Mouse (Mus musculus) mouse trophoblast stem cell (cell line): Measurements from ENCODE around the gene Lnx2.

Experiments used
- in situ Hi-C, 2 experiments: fragments of 300-500 bp; cut with MseI, MboI; formaldehyde crosslinking; loops; 2 replicates in 1 of 2; 3 replicates in 1 of 2; pipeline ENCODE4 v1.15.1; 2025

Gene Lnx2

GRCm38 (mm10) chr5:147076026-147076798 is at the start of gene Lnx2:
Gene Lnx2 (minus strand): TSS chr5:147076586.
- in situ Hi-C loops: no loop called here

GRCm38 (mm10) chr5:147125542-147126185 is 49.3 kb upstream of the Lnx2 start:
- in situ Hi-C loops: no loop called here

GRCm38 (mm10) chr5:147124794-147125193 is 48.4 kb upstream of the Lnx2 start:
- in situ Hi-C loops: loop anchor here in 1 of 2 experiments (5.0 kb wide), 1 partner anchor 103 kb away; no protein-coding TSS in a partner anchor

GRCm38 (mm10) chr5:147121146-147121545 is 44.8 kb upstream of the Lnx2 start:
- in situ Hi-C loops: loop anchor here in 1 of 2 experiments (5.0 kb wide), 1 partner anchor 106 kb away; no protein-coding TSS in a partner anchor

- in situ Hi-C loops: no loop called here
Observed at GRCm38 (mm10) chr5:147117027-147117426, 40.6 kb upstream of the Lnx2 start.

GRCm38 (mm10) chr5:147115631-147116030 is 39.2 kb upstream of the Lnx2 start:
- in situ Hi-C loops: no loop called here

GRCm38 (mm10) chr5:147114738-147115137 is 38.4 kb upstream of the Lnx2 start:
- in situ Hi-C loops: no loop called here

- in situ Hi-C loops: no loop called here
Observed at GRCm38 (mm10) chr5:147108861-147109591, 32.6 kb upstream of the Lnx2 start.

- in situ Hi-C loops: no loop called here
Observed at GRCm38 (mm10) chr5:147107276-147107675, 30.9 kb upstream of the Lnx2 start.

GRCm38 (mm10) chr5:147102295-147102694 is 25.9 kb upstream of the Lnx2 start:
- in situ Hi-C loops: no loop called here

- in situ Hi-C loops: no loop called here
Observed at GRCm38 (mm10) chr5:147100180-147100579, 23.8 kb upstream of the Lnx2 start.

GRCm38 (mm10) chr5:147098667-147099066 is 22.3 kb upstream of the Lnx2 start:
- in situ Hi-C loops: no loop called here

- in situ Hi-C loops: no loop called here
Observed at GRCm38 (mm10) chr5:147096586-147096985, 20.2 kb upstream of the Lnx2 start.

GRCm38 (mm10) chr5:147094296-147094695 is 17.9 kb upstream of the Lnx2 start:
- in situ Hi-C loops: no loop called here

- in situ Hi-C loops: no loop called here
Observed at GRCm38 (mm10) chr5:147092448-147092847, 16.1 kb upstream of the Lnx2 start.

GRCm38 (mm10) chr5:147090256-147090963 is 14.0 kb upstream of the Lnx2 start:
- in situ Hi-C loops: no loop called here

GRCm38 (mm10) chr5:147089836-147090235 is 13.4 kb upstream of the Lnx2 start:
- in situ Hi-C loops: no loop called here

- in situ Hi-C loops: no loop called here
Observed at GRCm38 (mm10) chr5:147086816-147087215, 10.4 kb upstream of the Lnx2 start.

- in situ Hi-C loops: no loop called here
Observed at GRCm38 (mm10) chr5:147085201-147085894, 9.0 kb upstream of the Lnx2 start.

GRCm38 (mm10) chr5:147078110-147078900 is 1.9 kb upstream of the Lnx2 start:
- in situ Hi-C loops: no loop called here
